Mouse (Mus musculus) liver, adult 2 months (tissue): ENCODE data around the gene Htra3. TPM values are rescaled to one million over a fixed set of nuclear protein-coding genes. Genes with fewer than 3 reads are reported as not detected.

Experiments
- DNase-seq: peaks from one replicate; pipeline ENCODE4 v3.0.0-alpha.2; 2011; ENCODE audit warnings: low read depth, low spot score; ENCODE audit errors: extremely low read depth
- H3K27ac ChIP-seq: fragments of 200-500 bp; replicated peaks from 2 replicates; pipeline ENCODE4 v1.5.1; 2012; ENCODE audit warnings: low read depth, mild to moderate bottlenecking, control low read depth, inconsistent platforms, low read length; ENCODE audit not compliant: insufficient read depth
- H3K27me3 ChIP-seq: fragments of 200-500 bp; 2 replicates; pipeline ENCODE4 v1.6.1; 2012; ENCODE audit warnings: mild to moderate bottlenecking, moderate library complexity, low read length, inconsistent platforms; ENCODE audit not compliant: control insufficient read depth, insufficient read depth
- H3K36me3 ChIP-seq: fragments of 200-500 bp; 2 replicates; pipeline ENCODE4 v1.6.1; 2012; ENCODE audit warnings: low read length, inconsistent platforms; ENCODE audit not compliant: control insufficient read depth, insufficient read depth
- H3K4me1 ChIP-seq: fragments of 200-500 bp; 2 replicates; pipeline ENCODE4 v1.6.1; 2011; ENCODE audit warnings: low read length; ENCODE audit not compliant: control insufficient read depth, insufficient read depth
- H3K4me3 ChIP-seq: fragments of 200-500 bp; 2 replicates; pipeline ENCODE4 v1.5.1; 2011; ENCODE audit warnings: low read depth, mild to moderate bottlenecking, control low read depth, low read length, moderate library complexity; ENCODE audit not compliant: insufficient read depth
- H3K79me2 ChIP-seq: fragments of 200-500 bp; 2 replicates; pipeline ENCODE4 v1.6.1; 2012; ENCODE audit warnings: inconsistent platforms, mild to moderate bottlenecking, low read length, moderate library complexity; ENCODE audit not compliant: control insufficient read depth, insufficient read depth
- H3K9ac ChIP-seq: fragments of 200-500 bp; 2 replicates; pipeline ENCODE4 v1.6.1; 2012; ENCODE audit warnings: low read depth, mild to moderate bottlenecking, control low read depth, inconsistent platforms, low read length
- CTCF ChIP-seq: fragments of 200-500 bp; IDR thresholded peaks from 2 replicates; pipeline ENCODE4 v1.5.1; 2011; ENCODE audit warnings: low read depth, low read length, control low read depth
- POLR2A ChIP-seq: fragments of 200-500 bp; IDR thresholded peaks from 2 replicates; pipeline ENCODE4 v1.6.1; 2011; ENCODE audit warnings: low read length, control low read depth; ENCODE audit not compliant: insufficient read depth; ENCODE audit errors: extremely low read depth
- WGBS: fragments of 180-500 bp; shearing (Covaris S2); methylation state at CpG from one replicate; pipeline ENCODE4 v1.1.7; 2018; 5-methylcytosine and 5-hydroxymethylcytosine counted together
- polyA plus RNA-seq: library from polyadenylated mRNA; depleted of rRNA; stranded (reverse); fragments of >200 nt; gene quantifications from 2 replicates; pipeline ENCODE4 v1.2.3, GENCODE M21; 2012; rRNA removed
- total RNA-seq: library from RNA; depleted of rRNA; stranded (reverse); fragments of >200 nt; gene quantifications from 2 replicates; pipeline ENCODE4 v1.2.3, GENCODE M21; 2014; rRNA removed

The Htra3 gene
- total and polyA plus RNA-seq, 2 experiments, result 0.83 to 0.97 TPM

DNA sequence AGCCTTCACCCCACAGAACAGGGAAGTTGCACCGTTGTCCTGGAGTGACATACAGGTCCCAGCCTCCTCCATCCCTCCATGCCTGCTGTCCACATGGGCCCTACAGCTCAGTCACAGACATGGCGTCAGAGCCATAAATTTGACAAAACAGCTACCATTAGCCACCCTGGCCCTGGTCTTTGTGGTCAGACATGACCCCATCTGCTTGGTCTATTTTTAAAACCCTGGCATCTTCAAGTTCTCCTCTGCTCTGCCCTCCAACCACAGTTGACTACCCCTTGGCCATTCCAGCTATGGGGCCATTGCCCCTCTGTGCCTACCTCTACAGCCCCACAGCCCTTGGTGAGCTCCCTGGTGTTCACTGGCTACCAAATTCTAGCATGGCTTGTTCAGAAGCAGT is 69.6 kb downstream of the Htra3 start:
- TF ChIP-seq POLR2A (no peak), CTCF (no peak)
- H3K27ac ChIP-seq, result no peak overlapping the region
- no peaks in the 10 kb centered on the region for H3K79me2 ChIP-seq
- 85% methylated on average over 2 of the region's 2 CpGs for WGBS
- no peak for DNase-seq
- H3K27me3 ChIP-seq, result no peaks in the 10 kb centered on the region
- no peaks in the 10 kb centered on the region for H3K4me1 ChIP-seq
- H3K36me3 ChIP-seq, result no peaks in the 10 kb centered on the region; the same call in 1 of the 2 replicates
- no peak overlapping the region for H3K4me3 ChIP-seq
- no peak overlapping the region for H3K9ac ChIP-seq

DNA sequence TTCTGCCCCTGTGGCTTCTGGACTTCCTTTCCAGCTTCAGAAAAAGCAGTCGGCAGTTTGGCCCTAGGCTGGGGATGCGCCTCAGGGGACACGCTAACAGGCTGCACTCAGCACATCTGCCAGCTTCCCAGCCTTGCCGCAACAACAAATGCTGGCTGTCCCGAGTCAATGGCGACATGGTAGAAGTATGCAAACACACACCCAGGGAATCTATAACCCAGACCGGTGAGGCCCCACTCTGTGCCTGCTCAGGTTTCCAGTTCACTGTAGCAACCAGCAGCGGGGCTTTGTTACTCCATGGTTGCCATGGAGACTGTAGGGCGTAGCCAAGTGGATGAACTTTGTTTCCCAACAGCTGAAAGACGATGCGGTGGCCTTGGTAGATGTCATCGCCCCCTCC is 70.2 kb downstream of the Htra3 start:
- DNase-seq, result peak; percentile 16
- no peaks in the 10 kb centered on the region for H3K4me1 ChIP-seq
- H3K9ac ChIP-seq, result no peak overlapping the region
- no peaks in the 10 kb centered on the region; the same call in 1 of the 2 replicates for H3K36me3 ChIP-seq
- no peak overlapping the region for H3K27ac ChIP-seq
- WGBS, result 39% methylated on average over 12 of the region's 12 CpGs
- H3K27me3 ChIP-seq, result no peaks in the 10 kb centered on the region
- H3K79me2 ChIP-seq, result no peaks in the 10 kb centered on the region
- no peak overlapping the region for H3K4me3 ChIP-seq
- no peak for TF ChIP-seq CTCF
- TF ChIP-seq POLR2A, result no peak

DNA sequence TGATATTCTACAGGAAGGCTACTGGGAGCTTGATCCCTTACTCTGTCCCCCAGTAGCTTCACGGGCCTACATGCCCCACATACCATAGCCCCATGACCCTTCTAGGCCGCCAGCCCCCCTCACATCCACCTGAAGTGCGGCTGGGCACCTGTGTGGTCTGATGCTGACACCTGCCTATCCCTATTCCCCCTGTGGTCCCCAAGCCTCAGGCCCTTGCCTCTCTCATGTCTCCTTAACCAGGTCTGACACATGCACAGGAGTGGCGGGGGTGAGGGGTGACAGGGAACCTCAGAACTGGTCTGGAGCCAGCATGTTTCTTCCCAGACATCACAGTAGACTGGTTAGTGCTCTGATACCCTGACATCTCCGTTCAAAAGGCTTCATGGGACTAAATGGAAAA is 71.0 kb downstream of the Htra3 start:
- Histone ChIP-seq H3K4me1 (no peaks in the 10 kb centered on the region), H3K79me2 (no peaks in the 10 kb centered on the region), H3K4me3 (no peak overlapping the region), H3K36me3 (no peaks in the 10 kb centered on the region; the same call in 1 of the 2 replicates), H3K27me3 (no peaks in the 10 kb centered on the region), H3K9ac (no peak overlapping the region), H3K27ac (no peak overlapping the region)
- DNase-seq, result no peak
- 85% methylated on average over 5 of the region's 5 CpGs for WGBS
- TF ChIP-seq CTCF (no peak), POLR2A (no peak)

DNA sequence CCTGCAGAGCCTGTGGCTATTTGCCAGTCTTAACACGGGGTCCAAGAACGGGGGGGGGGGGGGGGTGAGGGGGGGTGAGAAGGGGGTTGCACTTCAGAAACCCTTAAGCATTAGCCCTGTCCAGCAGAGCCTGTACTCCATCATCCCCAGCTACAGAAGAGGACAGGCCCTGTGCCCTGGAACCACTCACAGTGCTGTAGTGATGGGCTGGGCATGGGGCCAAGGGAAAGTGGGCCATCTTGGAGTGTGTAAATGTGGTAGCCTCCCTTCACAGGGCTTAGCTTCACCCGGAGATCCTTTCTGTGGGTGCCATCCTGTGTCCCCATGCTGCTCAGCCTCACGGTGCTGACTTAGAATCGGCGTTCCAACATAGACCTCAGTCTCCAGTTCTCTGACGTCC is 71.8 kb downstream of the Htra3 start:
- TF ChIP-seq POLR2A (no peak), CTCF (no peak)
- H3K79me2 ChIP-seq, result no peaks in the 10 kb centered on the region
- H3K27me3 ChIP-seq, result no peaks in the 10 kb centered on the region
- 67% methylated on average over 7 of the region's 7 CpGs for WGBS
- no peak for DNase-seq
- H3K27ac ChIP-seq, result no peak overlapping the region
- no peaks in the 10 kb centered on the region for H3K4me1 ChIP-seq
- H3K9ac ChIP-seq, result no peak overlapping the region
- H3K4me3 ChIP-seq, result no peak overlapping the region
- no peaks in the 10 kb centered on the region; the same call in 1 of the 2 replicates for H3K36me3 ChIP-seq

DNA sequence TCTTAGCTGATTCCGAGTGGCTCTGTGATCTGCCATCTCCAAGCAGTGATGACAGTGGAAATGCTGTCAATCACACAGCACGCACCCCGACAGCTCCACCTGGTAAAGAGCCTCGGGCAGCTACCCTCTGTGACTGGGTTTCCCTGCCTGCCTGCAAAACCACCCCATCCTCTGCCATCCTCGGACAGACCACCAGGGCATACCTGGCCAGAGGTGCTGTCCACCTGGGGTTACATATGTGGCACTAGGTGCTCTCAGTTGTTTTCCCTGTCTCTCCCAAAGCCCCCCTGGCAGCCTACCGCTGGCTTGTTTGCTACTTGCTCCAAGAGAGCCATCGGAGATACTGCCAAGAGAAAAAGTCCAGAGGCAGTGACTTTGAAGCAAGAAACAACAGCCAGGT is 72.8 kb downstream of the Htra3 start:
- Histone ChIP-seq H3K4me3 (no peak overlapping the region), H3K9ac (no peak overlapping the region), H3K79me2 (no peaks in the 10 kb centered on the region), H3K27ac (no peak overlapping the region), H3K27me3 (no peaks in the 10 kb centered on the region), H3K4me1 (no peaks in the 10 kb centered on the region), H3K36me3 (no peaks in the 10 kb centered on the region)
- no peak for TF ChIP-seq CTCF
- no peak for TF ChIP-seq POLR2A
- no peak for DNase-seq
- 96% methylated on average over 7 of the region's 7 CpGs for WGBS

DNA sequence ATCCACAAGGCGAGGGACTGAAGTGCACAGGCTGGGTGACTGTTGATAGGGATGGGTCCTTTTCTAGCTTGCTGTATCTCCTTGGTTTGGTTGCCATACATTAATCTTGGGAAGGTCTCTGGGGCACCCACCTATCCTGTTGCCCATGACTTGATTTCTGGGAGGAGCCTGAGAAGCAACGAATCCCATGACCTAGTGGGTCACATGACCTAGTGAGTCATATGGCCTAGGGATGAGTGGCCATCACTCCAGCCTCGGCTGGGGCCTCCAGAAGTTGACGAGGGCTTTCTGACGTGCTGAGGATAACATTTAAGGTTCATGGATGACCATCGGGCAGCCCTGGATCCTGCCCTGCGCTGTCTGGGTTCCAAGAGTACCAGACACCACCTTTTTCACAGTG is 74.2 kb downstream of the Htra3 start:
- TF ChIP-seq POLR2A, result no peak
- TF ChIP-seq CTCF, result no peak
- no peak overlapping the region for H3K4me3 ChIP-seq
- H3K79me2 ChIP-seq, result no peaks in the 10 kb centered on the region
- DNase-seq, result no peak
- WGBS, result 88% methylated on average over 7 of the region's 7 CpGs
- no peaks in the 10 kb centered on the region for H3K36me3 ChIP-seq
- no peak overlapping the region for H3K27ac ChIP-seq
- H3K9ac ChIP-seq, result no peak overlapping the region
- H3K27me3 ChIP-seq, result no peaks in the 10 kb centered on the region
- H3K4me1 ChIP-seq, result no peaks in the 10 kb centered on the region

Other genes with a start within 250 kb of the Htra3 start
- gene Cpz, start 154.1 kb downstream of the Htra3 start, total RNA-seq, result 0.54 and 0.55 TPM in 2 replicates
- 1.2 and 1.6 TPM in 2 replicates for gene Cpz, start 154.1 kb downstream of the Htra3 start, polyA plus RNA-seq
- 2.1 and 3.2 TPM in 2 replicates for gene Trmt44, start 104.7 kb downstream of the Htra3 start, total RNA-seq
- 2.2 and 2.6 TPM in 2 replicates for gene Trmt44, start 104.7 kb downstream of the Htra3 start, polyA plus RNA-seq
- 22.6 and 24.1 TPM in 2 replicates for gene Acox3, start 96.7 kb downstream of the Htra3 start, total RNA-seq
- gene Acox3, start 96.7 kb downstream of the Htra3 start, polyA plus RNA-seq, result 18.0 and 22.9 TPM in 2 replicates
- gene Sh3tc1, start 60.2 kb upstream of the Htra3 start, total RNA-seq, result 4.8 and 5.2 TPM in 2 replicates
- gene Sh3tc1, start 60.2 kb upstream of the Htra3 start, polyA plus RNA-seq, result 2.1 and 3.0 TPM in 2 replicates
- gene Ablim2, start 78.1 kb upstream of the Htra3 start, total RNA-seq, result 1.9 and 2.3 TPM in 2 replicates
- gene Ablim2, start 78.1 kb upstream of the Htra3 start, polyA plus RNA-seq, result 3.5 and 5.9 TPM in 2 replicates
- gene Afap1, start 213.5 kb upstream of the Htra3 start, total RNA-seq, result 0.55 and 1.1 TPM in 2 replicates
- 0.46 and 0.73 TPM in 2 replicates for gene Afap1, start 213.5 kb upstream of the Htra3 start, polyA plus RNA-seq